Mouse (Mus musculus): Measurements from ENCODE around the gene Supt3. TPM values are rescaled to one million over a fixed set of nuclear protein-coding genes. Genes with fewer than 3 reads are reported as not detected.

Supt3 gene
- total RNA-seq, 4 experiments from 2014 or later, result 9.9 to 20.2 (median 15.0) TPM

DNA sequence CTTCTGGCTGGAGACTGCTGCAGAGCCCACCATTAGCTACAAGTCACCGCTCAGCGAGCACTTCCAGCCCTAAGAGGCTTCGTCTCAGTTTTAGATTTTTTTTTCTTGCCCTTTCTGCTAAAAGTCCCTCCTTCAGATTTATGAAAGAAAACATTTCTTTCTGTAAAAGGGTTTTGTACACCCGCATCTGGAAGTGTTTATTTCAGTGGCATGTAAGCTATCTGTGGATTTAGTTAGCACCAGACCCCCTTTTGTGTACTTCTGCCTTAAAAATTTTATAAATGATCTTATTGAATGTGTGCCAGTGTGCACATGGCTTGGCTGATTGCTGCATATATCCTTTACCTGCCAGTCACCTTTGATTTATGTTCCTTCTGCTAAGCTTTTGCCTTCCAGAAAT is 277.6 kb downstream of the Supt3 start:
- no peak for DNase-seq (ENCODE audit: low spot score in 2 of 2)

DNA sequence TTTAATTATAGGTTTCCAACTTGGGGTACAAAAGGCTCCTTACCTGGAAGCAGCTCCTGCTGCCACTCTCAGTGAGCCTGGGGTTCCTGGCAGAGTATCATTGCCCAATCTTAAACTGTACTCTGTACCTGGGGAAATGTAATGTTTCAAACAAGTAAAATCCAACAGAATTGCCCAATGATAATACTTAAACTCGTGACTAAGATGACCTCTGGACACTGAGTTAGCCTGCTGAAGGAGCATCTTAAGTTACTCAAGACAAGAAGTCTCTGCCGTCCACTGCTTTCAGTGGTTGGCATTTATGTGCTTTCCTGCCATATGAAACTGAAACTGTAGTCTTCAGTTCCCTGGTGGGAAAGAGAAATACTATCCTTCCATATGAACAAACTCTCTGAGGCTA is 279.9 kb downstream of the Supt3 start:
- DNase-seq (ENCODE audit: low spot score in 2 of 2), result no peak

DNA sequence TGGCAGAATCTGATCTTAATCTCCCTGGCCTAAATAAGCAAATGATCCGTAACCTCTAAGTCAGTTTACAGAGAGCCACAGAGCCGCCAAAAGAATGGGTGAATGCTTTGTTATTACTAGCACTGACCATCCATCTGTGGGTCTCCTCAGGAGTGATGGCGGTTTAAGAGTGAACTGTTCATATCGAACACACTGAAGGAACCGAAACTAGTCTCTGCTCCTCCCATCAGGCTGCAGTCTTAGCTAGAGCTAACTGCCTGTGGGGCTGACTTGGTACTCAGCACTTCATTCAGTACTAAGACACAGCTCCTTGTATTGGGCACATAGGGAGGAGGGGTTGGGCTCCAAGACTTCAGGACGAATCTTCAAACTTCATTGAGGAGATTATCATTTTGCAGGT is 280.8 kb downstream of the Supt3 start:
- no peak for DNase-seq (ENCODE audit: low spot score in 2 of 2)

DNA sequence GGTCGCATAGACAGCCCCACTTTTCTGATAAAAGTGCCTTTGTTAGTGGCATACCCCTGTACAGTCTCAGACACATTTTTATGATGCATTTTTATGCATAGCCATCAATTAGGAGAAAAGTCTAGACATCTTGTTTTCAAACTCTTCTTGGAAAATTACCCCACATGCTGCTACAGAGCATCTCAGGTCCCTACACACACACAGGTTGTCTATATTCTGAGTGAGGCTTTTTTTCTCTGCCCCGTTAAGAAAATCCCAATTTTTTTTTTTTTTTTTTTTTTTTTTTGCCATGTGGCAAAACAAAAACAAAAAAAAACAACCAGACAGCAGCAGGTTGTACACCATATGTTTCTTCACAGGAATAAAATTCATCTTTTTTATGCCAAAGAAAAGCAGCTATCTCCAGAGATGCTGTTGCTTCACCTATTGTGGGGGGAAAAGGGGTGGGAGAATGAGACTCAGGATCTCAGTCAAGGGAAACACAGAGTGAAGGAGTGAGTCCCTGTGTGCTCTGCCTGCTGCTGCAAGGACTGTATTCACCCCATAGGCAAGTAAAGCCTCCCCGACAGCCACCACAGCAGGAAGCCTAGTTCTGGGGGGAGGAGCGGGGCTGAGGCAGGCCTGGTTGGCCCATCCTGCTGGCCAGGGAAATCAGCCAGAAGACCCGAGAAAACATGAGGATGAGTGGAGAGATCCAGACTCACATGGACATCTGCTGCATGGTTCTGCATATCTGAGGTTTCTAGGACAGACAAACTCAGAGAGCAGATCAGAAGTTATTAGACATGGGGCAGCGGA is 281.8 kb downstream of the Supt3 start:
- no peak for DNase-seq (ENCODE audit: low spot score in 2 of 2)

DNA sequence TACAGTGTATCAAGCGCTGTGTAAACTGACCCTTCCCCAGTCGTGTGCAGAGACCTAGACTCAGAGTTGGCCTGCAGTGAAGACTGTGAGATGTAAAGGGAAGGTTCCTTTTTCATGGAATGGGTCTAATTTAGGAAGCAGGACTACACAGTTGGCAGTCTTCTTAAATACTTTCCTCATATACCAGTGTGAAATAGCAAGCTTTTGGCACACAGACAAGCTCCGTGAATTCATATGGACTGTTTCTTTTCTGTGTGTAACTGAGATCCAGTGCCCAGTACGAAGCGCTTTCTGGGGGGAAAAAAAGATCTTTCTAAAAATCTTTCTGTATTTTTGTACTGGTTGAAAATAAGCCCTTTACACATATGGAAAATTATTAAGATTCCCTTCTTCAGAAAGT is 286.8 kb downstream of the Supt3 start:
- no peak for DNase-seq (ENCODE audit: low spot score in 2 of 2)

DNA sequence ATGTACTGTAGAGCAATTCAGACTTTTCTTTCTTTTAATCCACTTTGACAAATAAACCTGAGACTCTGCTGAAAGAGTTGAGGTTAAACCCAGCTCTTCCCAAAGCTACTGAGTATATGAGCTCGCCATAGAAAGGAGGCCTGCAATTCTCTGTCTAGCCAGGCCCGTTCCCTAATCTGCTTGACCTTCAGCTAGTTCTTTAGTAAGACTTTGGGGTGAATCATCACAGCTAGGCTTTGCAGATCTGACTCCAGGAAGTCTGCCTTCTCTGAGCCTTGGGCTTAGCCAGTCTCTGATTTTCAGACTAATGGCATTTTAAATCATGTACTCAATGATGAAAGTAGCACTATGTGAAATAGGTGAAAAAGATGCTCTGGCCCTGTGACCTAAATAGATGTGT is 288.5 kb downstream of the Supt3 start:
- DNase-seq (ENCODE audit: low spot score in 2 of 2), result no peak

DNA sequence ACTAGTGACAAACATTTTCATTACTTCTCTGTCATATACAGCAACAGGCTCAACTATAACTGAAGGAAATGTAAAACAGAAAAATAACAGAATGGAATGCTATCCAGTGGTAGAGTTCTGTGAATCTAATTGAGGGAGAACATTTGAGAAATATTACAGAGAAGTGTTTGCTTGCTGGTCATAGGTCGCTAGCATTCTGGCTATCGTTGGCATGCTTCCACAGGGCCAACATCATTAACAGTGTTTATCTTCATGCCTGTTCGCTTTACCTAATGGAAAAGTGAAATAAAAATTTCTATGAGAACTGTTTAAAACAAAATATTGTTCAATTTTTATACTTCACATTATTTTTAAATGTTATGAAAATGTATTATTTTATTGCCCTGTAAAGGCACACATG is 290.5 kb downstream of the Supt3 start:
- DNase-seq (ENCODE audit: low spot score in 2 of 2), result no peak

DNA sequence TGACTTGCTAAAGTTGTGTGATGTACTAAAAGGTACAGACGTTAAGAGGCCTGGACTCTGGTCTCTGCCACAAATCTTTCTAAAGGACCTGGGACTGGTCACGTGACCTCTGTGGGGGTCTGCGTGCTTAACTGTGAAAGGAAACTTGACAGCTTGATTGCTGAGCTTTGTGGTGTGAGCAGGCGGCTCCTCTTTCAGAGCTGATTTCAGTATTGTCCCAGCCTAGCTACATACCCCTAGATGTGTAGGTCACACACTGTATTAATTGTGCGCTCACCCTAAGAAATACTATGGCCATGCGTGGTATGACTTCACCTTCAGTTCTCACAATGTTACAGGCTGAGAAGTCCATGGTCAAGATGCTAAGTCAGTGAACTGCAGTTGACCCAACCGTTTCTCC is 291.4 kb downstream of the Supt3 start:
- no peak for DNase-seq (ENCODE audit: low spot score in 2 of 2)

DNA sequence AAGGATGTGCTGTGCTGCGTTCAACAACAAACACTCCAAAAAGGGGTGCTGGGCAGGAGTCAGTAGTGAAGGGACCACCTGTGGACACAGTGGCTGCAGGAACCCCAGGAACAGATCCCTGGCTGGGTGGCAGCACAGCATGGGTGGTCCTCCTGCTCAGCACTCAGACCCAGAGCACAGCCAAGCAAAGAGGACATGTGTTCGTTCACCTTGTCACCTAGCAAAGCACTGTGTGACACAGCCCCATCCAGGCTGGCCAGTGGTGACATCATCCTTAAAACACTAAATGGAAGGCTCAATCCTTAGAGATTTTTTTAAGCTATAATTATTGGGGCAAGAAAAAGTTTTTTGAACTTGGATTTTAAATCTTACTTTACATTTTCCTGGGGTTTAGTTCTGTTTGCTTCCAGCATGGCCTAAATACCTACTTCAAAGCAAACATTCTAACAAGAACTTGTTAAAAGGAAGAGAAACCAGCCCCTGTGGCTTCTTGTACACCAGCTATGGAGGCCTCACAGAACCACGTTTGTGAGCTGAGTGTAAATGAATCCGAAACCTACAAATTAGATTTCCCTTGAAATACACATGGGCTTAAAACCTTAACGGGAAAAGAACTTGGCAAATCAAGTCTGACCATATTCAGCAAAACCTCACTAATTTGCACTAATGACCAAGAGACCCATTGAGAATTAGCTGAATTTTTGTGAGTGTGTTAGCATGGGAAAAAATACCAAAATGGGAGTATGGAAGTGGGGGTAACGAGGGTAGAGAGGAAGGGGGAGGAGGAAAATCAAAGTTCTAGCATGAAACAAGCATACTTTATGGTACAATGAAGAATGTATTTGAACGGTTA is 295.8 kb downstream of the Supt3 start:
- DNase-seq (ENCODE audit: low spot score in 2 of 2), result no peak

DNA sequence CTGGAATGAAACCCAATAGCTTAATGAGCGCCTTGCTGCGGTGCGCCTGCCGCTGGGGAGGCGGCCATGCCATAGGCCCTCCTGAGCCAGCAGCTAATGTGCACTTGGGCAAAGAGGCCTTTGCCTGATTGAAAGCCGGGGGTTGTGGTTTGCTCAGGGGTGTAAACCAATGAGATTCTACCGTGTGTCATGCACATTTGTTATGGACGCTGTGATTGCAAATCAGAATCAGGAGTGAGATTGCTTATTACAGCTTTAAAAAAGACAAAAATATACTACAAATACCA is 296.3 kb downstream of the Supt3 start:
- DNase-seq (ENCODE audit: low spot score in 2 of 2), result no peak

DNA sequence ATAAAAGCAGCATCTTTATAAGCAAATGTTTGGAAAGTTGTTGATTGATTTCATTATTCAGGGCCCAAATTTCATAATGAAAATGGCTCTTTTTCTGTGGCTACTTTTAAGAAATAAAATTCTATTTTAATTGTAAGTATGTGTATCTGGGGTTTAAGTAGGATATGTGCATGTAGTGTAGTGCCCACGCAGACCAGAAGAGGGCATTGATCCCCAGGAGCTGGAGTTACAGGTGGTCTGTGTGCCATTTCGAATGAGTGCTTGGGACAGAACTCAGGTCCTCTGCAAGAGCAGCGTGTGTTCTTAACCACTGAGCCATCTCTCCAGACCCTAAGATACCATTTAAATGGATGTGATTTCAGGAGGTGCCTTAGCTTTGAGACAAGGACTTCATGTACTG is 296.8 kb downstream of the Supt3 start:
- DNase-seq (ENCODE audit: low spot score in 2 of 2), result no peak

DNA sequence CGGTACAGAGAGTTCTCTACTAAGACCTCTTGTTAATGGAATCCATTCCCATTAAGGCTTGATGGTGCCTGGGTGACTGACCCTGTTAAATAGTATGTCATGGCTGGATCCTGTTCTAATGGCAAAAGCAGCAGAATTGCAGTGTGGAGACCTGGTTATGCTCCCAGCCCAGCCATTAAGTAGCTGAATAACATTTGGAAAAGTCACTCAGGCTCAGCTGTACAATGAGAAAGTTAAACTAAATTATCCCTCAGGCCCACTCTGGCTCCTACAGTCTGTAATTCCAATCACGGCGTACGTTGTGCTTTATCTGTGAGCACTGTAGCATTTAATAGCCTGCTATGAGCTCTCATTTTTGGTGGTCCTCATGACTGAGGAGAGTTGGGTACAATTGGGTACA is 300.0 kb downstream of the Supt3 start:
- no peak for DNase-seq (ENCODE audit: low spot score in 2 of 2)

DNA sequence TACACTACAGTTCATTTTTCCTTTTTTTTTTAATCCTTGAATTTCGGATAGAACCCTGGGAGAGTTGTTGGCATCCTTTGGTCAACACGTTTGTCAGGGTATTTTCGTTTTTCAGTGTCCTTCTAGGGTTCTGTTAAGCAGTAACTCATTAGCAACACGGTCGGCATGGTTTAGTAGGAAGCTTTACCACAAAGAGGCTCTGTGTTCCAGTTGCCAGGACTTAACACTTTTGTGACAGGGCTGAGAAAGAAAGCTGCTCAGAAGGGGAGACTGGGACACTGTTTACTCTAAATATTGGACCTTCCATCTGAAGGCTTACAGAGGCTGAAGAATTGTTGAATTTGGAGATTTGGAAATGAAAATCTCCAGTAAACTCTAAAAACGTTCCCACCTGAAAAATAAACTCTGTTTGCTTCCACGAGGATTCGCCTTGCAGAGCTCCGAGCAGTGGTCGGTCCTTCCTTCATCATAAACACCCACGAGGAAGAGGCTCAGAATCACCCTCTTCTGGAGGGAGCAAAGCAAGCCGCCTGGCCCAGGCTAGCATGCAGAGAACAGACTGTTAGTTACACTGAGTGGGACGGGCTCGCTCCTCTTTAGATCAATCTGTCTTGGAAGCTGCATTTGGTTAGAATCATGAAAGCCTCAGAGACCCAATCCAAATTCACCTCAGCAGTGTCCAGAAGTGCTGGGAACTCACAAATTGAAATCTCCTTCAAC is 301.1 kb downstream of the Supt3 start:
- no peak for DNase-seq (ENCODE audit: low spot score in 2 of 2)

DNA sequence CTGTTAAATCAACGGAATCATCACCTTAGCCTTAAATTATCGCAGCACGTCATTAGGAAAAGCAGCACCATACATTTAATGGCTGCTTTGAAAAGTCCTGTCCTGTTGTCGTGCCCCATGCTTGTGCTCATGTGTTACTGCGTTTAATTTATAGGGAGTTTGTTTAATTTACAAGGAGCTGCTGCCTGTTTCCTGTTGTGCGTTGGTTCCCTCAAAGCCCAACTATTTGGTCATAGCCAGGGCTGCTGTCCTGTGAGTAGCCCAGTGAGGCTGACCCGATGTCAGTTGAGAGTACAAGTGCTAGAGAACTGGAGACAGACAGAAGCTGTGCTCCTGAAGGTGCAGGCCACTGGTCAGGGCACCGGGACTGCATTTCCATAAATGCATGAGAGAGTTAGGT is 304.6 kb downstream of the Supt3 start:
- DNase-seq (ENCODE audit: low spot score in 2 of 2), result no peak

DNA sequence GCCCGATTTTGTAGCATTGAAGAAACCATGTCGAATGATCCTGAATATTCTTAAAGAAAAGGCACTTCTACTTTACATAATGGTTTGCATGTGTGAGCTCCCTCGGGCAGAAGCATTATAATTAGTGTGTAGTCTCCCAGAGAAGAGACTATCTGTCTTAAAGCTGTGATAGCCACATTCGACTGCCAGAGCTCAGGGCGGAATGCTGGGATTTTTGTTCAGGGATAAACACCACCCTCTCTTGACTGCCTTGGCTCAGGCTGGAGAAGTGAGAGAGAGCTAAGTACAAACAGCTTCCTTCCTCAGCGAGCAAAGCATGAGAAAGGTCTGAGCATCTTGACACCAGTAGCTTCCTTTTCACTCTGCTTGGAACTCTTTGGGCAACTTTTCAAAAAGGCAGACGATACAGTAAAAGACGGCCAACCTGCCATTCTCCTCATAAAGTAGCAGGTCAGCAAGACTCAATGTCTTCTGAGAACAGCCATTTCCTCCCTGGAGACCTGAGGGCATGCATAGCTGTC is 305.1 kb downstream of the Supt3 start:
- no peak for DNase-seq (ENCODE audit: low spot score in 2 of 2)

DNA sequence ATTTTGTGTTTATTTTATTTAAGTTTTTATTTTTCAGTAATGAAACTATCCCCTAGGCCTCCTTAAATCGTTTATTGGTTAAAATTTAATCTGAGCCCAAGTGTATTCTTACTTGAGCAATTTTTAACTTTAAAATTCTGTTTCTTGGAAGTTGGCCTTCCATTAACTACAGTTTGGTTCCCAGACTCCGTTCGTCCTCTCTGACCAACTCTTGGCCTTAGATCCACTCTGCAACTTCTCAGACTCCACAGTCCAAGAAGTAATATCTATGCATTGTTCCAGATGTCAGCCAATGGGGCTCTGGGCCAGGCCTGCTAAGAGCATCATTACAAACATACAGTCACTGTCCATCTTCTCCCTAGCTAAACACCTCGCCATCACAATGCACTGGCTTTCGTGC is 309.4 kb downstream of the Supt3 start:
- DNase-seq (ENCODE audit: low spot score in 2 of 2), result no peak

DNA sequence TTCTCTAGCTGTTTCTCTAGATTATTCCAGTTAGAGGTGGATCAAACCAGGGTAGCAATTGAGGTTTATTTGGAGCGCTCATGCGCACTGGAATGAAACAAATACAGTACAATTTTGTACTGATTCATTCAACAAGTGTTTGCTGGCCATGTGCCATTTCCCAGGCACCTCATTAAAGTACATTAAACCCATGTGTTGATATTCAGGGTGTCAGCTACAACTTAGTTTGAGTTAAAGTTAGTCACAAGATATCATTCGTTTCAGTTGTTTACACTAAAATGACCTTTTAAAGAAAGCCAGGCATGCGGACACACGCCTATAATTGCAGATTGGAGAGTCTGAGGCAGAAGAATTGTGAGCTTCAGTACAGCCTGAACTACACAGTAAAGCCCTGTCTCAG is 310.1 kb downstream of the Supt3 start:
- no peak for DNase-seq (ENCODE audit: low spot score in 2 of 2)

DNA sequence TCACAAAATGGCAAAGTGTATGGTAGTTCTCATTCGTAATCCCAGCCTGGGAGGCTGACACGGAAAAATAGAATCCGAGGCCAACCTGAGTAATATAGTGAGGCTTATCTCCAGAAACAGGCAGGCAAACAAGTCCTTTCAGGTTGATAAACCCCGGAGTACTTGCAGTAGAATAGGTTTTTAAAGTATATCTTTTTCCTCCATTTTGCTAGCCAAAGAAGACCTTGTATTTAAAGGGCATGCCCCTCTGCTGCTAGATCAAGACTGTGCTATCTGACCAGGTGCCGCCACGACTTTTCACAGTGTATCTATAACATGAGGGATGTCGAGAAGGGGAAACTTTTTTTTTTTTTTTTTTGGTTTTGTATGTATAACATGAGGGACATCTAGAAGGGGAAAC is 324.1 kb downstream of the Supt3 start:
- no peak for DNase-seq (ENCODE audit: low spot score in 2 of 2)

DNA sequence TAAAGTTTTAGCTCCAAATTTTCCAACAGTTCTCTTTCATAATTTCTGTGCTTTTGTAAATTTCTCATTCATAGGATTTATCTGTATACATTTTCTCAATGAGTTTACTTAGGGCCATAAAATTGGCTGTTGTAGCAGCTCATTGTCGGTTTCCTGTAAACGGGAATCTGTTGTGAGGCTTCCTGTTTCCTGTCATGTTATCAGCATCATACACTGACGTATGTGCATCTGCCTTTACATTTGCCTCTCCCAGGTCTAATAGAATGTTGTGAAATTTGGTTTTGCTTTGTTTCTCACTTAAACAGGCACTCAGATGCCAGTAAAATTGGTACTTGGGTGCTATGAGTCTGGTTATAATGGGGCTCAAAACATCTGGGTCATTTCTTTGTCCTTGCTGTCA is 338.4 kb downstream of the Supt3 start:
- no peak for DNase-seq (ENCODE audit: low spot score in 2 of 2)

DNA sequence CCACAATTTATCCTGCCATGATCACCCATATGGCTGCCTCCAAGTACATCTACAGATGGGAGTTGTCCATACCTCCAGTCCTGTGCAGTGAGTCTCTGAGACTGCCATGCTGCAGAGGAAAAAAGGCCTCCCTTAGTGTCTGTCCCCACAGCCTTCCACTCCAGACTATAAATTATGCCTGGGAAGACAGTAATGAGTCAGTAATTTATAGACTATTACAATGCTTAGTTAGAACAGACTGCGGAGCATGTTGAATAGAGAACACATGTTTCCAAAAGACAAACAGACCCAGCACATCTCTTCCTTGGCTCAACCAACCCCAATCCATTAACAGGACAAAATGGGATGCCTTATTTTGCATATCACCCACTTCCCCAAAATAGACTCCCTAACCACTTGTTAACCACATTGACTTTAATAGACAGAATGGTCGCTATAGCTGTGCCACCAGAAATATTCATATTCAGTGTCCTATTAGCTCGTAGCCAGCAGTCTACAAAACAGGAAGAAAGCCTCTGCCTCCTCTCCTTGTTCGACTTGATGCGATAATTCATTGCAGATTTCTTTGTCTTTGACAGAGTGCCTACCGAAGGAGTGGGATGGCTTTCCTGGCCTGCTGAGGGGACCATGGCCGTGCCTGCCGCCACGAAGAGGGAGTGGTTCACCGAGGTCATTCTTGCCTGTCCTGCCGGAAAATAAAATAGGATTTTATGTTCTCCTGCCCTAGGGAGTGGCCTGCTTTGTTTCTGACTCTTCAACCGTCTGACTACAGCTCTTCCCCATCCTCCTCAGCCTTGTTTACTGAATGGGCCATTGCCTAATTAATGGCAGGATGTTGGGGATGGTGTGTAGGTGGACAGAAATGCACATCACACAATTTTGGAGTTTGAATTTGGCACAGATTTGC is 341.9 kb downstream of the Supt3 start:
- no peak for DNase-seq (ENCODE audit: low spot score in 2 of 2)

DNA sequence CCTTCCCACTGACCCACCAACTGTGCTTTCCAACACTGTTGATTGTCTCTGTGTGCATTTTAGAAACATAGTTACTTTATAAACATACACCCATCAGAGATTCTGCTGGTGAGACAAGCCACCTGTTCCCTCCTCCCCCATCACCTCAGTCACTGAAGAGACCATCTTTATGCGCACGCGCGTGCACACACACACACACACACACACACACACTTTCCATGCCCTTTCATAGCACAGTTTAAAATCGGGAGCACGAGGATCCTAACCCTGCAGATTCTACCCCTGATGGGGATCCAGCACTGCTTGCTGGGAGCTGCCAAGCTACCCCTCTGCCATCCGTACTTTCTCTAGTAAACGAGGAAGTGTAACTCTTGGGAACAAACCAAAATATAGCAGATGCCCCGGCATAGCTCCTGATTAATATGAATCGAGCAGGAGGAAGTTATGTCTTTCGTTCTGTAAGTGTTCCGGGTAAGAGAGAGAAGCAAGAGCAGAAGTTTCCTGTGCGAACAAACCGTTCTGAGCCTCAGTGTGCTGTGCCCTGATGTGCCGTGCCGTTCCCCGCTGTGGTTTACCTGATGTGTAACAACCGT is 342.8 kb downstream of the Supt3 start:
- DNase-seq (ENCODE audit: low spot score in 2 of 2), result no peak
